Mouse (Mus musculus) lung, adult 18-20 months (tissue): ENCODE results near the gene Map6.

ENCODE experiments used
- DNase-seq, 2 experiments: peaks; one replicate each; pipeline ENCODE4 v3.0.0; 2022; ENCODE audit warnings: mixed read lengths in 2 of 2

The Map6 gene

DNA sequence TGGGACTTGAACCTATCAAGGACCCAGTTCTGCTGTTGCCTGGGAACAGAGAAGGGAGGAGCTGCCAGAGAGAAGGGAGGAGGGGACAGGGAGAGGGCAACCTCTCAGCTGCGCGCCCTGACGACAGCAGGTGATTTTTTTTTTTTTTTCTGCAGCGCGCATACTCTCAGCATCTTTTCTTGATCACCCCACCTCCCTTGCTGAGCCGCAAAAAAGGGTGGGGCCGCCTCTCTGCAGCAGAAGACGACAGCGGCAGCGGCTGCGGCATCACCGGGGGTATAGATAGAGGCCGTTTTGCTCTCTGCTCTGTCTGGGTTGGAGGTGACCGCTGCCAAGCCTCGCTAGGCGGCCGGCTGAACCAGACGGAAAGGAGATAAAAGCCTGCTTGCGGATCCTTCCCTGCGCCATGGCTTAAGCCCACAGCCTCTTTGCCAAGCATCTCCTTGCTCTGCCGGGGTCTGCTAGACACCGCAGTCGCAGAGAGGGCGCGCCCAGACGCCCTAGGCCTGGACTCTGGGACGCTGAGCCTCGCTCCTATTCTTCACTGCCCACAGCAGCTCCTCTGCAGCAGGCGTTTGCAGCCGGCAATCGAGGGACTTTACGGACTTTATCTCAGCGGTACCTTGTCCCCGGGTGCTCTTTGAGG is at the start of gene Map6:
Gene Map6 (plus strand): TSS at position 197 of the 646 bp plus-strand sequence.
- peak; percentile 46 to 54 for DNase-seq

DNA sequence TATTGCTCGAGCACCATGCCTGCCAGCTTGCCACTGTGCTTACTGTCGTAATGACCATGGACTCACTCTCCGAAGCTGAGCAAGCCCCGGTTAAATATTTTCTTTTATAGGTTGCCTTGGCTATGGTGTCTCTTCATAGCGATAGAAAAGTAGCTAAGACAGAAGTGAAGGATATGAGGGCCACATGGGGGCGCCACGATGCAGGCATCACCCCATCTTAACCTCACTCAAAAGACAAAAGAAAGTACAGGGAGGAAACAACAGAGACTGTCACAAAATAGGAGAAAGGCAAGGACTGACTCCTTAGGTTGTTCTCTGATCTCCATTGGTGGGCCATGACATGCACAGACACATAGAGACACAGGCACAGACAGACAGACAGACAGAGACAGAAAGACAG is 43.0 kb upstream of the Map6 start:
- DNase-seq = no peak

GRCm38 (mm10) chr7:99224648-99225190 is 42.5 kb upstream of the Map6 start:
- DNase-seq = no peak

GRCm38 (mm10) chr7:99225421-99225820 is 41.8 kb upstream of the Map6 start:
- no peak for DNase-seq

DNA sequence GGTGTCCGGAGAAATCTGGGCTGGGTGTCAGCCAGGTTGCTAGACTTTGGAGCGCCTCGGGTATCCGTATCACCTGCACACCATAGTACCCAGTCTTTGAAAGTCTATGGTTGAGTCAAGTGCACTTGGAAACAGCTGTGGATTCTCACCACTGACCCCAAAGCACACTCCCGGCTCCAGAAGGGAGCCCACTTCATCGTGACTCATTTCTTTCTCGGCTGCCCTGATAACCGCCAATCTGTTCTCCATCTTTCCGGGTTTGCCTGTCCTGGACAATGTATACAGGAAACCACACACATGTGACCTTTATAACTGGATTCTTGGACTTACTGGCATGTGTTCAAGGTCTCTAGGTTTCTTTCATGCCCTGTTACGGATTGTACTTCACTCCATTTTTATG is 40.6 kb upstream of the Map6 start:
- no peak for DNase-seq

DNA sequence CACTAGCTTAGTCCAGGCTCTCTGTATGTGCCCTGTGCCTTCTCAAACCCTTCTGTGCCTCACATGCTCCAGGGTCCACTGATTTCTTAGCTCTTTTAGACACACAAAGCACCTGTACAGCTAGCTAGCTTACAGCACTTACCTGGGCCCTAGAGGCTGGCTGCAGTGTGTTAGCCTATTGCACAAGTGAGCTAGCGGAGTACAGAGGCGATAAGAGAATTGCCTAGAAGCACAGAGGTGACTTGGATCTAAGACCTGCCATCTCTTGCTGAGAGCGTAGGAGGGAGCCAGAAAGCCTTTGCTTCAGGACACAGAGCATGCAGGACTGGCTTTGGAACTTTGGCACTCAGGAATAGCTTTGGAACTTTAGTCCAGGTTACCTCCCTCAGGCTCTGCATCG is 40.0 kb upstream of the Map6 start:
- DNase-seq = no peak

DNA sequence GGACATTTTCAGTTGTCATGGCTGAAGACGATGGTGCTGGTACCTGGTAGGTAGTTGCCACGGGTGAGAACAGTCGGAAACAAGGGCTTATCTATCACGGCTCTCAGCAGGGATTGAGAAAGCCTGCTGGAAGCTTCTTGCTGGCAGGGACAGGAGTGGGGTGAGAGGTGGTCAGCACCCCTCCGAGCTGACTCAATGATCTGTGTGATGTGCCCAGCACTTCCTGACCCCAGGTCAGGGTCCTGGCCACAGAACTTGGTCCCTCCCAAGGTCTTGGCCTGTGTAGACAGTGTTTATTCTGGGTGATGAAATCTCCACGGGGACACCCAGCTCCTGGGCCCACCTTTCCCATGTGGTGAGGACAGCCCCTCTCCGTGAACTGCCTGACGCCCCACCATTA is 38.4 kb upstream of the Map6 start:
- DNase-seq = no peak

- DNase-seq = peak; percentile 26 to 38
These were observed 37.8 kb upstream of the Map6 start for GRCm38 (mm10) chr7:99229411-99229810.

GRCm38 (mm10) chr7:99230061-99230747 is 37.0 kb upstream of the Map6 start:
- no peak for DNase-seq

DNA sequence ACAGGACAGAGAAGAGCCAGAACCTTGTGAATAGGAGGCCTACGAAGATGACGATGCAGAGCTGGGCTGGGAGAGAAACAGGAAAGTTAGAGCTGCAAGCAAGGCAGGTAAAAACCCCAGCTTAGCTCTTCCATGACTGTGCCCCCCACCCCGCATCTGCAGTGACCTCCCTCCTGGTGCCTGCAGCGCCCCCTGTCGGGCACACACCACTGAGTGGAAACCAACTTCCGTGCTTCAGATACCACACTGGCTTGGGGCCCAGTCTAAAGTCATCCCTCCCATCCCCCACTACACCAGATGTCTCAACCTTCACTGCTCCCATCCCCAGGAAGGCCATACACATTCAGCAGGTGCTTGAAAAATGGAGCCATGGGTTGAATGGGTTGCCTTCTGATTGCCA is 34.7 kb upstream of the Map6 start:
- no peak for DNase-seq

GRCm38 (mm10) chr7:99234916-99235315 is 32.3 kb upstream of the Map6 start:
- DNase-seq = no peak

DNA sequence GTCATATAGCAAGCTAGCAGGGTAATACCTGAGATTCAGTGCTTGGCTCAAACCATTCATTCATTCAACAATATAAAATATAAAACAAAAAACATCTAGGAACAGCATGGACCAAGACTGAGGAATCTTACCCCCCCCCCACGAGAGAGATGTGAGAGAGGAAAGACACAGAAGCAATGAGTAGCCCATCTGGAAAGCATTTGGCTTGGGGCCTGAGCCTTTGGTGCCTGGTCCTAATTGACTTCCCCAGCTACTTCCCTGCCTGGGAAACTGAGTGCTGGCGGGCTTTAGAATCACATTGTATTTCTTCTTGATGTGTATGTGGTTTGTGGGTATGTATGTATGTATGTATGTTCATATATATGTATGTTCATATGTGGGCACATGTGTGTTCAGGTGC is 31.6 kb upstream of the Map6 start:
- no peak for DNase-seq

GRCm38 (mm10) chr7:99236888-99237660 is 30.2 kb upstream of the Map6 start:
- no peak for DNase-seq

GRCm38 (mm10) chr7:99238417-99238816 is 28.8 kb upstream of the Map6 start, which contains the start of gene Mogat2:
TSS of gene Mogat2 (minus strand) at chr7:99238619.
- no peak for DNase-seq

- DNase-seq = no peak
These were observed 25.1 kb upstream of the Map6 start for GRCm38 (mm10) chr7:99242097-99242496.

GRCm38 (mm10) chr7:99248157-99248742 is 19.0 kb upstream of the Map6 start:
- no peak for DNase-seq

- DNase-seq = no peak
These were observed 18.2 kb upstream of the Map6 start for GRCm38 (mm10) chr7:99248906-99249581.

DNA sequence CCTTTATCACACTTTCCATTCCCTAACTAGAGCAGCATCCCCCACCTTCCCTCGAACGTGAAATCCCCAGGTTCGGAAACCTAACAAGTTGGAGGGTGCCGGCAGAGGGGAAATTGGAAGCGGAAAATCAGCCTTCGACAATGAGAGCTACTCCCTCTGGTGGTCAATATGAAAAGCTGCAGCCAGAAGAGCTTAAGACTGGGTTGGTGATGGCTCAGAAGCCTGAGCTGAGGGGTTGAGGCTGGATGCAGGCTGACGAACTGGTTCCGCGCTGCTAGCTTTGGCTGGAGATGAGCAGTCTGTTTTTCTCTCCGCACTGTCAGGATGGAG is 17.7 kb upstream of the Map6 start:
- peak in 1 of 2 experiments; percentile 47 for DNase-seq

GRCm38 (mm10) chr7:99250386-99250785 is 16.9 kb upstream of the Map6 start:
- DNase-seq = no peak

DNA sequence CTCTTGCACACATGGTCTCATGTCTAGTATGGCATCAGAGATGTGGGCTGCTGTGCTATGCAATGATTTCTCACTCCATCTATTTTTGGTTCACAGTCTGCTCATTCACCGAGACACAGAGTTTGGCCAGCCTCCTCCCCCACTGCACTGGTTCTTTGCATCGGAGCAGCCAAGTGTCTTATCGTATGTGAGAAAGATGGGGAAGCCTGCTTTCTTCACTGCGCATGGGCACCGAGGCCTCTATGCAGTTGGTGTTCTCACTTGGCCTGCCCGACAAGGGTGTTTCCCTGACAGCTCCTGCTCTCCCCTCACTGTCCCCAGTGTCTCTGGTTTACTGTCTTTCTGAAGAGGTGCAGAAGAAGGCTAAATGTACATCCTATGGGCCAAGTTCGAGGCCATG is 12.2 kb upstream of the Map6 start:
- no peak for DNase-seq

DNA sequence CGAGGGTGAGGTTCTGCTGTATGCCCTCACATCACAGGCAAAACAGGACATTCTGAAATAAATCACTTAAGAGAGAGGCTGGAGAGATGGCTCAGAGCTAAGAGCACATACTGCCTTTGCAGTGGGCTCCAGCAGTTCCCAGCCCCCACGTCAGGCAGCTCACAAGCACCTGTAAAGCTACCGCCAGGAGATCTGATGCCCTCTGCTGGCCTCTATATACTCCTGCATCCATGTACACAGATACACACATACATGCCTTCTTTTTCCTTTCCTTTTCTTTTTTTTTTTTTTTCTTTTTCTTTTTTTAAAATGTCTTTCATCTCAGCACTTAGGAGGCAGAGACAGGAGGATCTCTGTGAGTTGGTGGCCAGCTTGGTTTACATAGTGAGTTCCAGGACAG is 5.3 kb upstream of the Map6 start:
- no peak for DNase-seq

DNA sequence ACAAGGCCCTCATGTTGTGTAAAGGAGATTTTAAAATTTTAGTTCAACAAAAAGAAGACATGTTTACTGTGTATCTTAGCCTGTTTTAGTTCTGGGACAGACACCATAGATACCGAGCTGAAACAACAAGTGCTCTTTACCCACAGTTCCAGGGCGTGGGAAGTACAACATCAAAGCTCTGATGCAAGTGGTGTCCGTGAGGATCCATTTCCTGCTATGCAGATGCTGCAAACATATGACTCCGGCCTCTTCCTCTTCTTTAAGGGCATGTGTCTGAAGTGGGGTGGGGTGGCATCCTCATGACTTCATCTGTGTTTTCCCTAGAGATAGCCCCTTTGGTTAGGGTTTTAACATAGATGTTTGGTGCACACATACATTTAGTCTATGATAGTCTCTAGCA is 3.7 kb upstream of the Map6 start:
- peak in 1 of 2 experiments; percentile 32 for DNase-seq

- no peak for DNase-seq
These were observed 2.6 kb upstream of the Map6 start for GRCm38 (mm10) chr7:99264597-99264996.
